Mouse (Mus musculus): ENCODE measurements around the gene Scn5a. TPM values are rescaled to one million over a fixed set of nuclear protein-coding genes. Genes with fewer than 3 reads are reported as not detected.

Gene Scn5a
- polyA plus RNA-seq, 1 experiment from 2014 or later = 0.34 TPM

DNA sequence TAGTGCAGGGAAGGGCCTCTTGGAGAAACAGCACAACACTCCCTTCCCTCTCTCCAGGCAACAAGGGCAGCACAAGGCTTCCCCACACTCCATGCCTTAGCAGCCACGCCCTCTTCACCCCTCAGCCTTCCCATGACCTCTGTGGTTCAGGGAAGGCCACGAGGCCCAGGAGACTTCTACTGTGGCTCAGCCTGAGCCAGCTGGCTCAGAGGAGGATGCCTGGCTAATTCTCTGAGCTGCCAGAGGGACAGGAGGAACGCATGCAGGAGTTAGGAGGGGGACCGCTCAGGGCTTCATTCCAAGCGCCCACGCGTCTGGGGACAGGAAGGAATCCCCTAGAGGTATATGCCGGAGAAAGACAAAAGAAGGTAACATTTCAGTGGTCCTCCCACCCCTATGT is 17.1 kb downstream of the Scn5a start:
- WGBS = 70% methylated on average over 8 of the region's 8 CpGs
- H3K4me1 ChIP-seq (replicated peaks; ENCODE audit: control insufficient read depth, insufficient read depth, low read length) = no peaks in the 10 kb centered on the region
- no peak overlapping the region for H3K4me3 ChIP-seq (ENCODE audit: low read depth, low read length)
- no peak for ATAC-seq
- no peaks in the 10 kb centered on the region for H3K27me3 ChIP-seq (replicated peaks; ENCODE audit: control insufficient read depth, insufficient read depth, low read length)
- no peak overlapping the region for H3K27ac ChIP-seq (ENCODE audit: low read depth, low read length)
- no peak overlapping the region for H3K9ac ChIP-seq (ENCODE audit: low read depth, low read length)
- no peaks in the 10 kb centered on the region for H3K9me3 ChIP-seq (ENCODE audit: control insufficient read depth)
- TF ChIP-seq CTCF (IDR thresholded peaks at IDR 0.05; ENCODE audit: low read depth) = no peak
- no peak overlapping the region for H3K4me2 ChIP-seq (replicated peaks; ENCODE audit: low read depth)
- H3K36me3 ChIP-seq (ENCODE audit: control insufficient read depth, insufficient read depth) = no peaks in the 10 kb centered on the region

DNA sequence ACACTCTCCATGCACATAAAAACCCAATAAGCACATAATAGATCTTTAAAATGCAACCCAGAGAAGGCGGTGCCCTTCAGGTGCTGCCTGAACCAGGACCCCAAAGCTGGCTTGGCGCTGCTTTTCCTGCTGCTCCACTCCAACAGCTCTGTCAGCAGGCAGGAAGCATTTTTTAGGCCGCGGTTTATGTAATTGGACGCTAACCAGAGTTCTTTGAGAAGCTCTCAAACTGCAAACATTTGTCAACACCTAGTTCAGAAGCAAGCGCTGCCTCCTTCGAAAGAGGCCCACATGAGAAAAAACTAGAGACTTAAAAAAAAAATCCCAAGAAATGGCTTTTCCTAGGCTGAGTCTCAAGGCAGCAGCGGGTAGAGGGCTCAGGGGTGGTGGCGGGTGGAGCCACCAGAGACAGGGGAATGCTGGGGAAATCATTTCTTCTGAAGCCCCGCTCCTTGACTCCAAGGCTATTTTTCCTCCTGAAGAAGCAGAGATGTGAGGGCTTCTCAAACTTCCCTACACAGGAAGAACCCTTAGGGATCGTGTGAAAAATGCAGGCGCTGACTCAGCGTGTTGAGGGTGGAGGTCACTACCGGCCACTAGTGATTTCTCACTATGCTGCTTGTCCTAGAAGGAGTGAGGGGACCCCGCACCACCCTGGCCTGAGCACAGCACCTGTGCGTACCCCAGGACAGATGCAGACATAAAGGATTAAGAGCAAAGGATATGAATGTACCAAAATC is 19.1 kb downstream of the Scn5a start:
- Histone ChIP-seq H3K4me3 (ENCODE audit: low read depth, low read length) (no peak overlapping the region), H3K9me3 (ENCODE audit: control insufficient read depth) (no peaks in the 10 kb centered on the region), H3K27me3 (replicated peaks; ENCODE audit: control insufficient read depth, insufficient read depth, low read length) (no peaks in the 10 kb centered on the region), H3K9ac (ENCODE audit: low read depth, low read length) (no peak overlapping the region), H3K27ac (ENCODE audit: low read depth, low read length) (no peak overlapping the region), H3K36me3 (ENCODE audit: control insufficient read depth, insufficient read depth) (no peaks in the 10 kb centered on the region), H3K4me2 (replicated peaks; ENCODE audit: low read depth) (no peak overlapping the region), H3K4me1 (replicated peaks; ENCODE audit: control insufficient read depth, insufficient read depth, low read length) (no peaks in the 10 kb centered on the region)
- no peak for TF ChIP-seq CTCF (IDR thresholded peaks at IDR 0.05; ENCODE audit: low read depth)
- no peak for ATAC-seq
- 64% methylated on average over 16 of the region's 16 CpGs for WGBS

DNA sequence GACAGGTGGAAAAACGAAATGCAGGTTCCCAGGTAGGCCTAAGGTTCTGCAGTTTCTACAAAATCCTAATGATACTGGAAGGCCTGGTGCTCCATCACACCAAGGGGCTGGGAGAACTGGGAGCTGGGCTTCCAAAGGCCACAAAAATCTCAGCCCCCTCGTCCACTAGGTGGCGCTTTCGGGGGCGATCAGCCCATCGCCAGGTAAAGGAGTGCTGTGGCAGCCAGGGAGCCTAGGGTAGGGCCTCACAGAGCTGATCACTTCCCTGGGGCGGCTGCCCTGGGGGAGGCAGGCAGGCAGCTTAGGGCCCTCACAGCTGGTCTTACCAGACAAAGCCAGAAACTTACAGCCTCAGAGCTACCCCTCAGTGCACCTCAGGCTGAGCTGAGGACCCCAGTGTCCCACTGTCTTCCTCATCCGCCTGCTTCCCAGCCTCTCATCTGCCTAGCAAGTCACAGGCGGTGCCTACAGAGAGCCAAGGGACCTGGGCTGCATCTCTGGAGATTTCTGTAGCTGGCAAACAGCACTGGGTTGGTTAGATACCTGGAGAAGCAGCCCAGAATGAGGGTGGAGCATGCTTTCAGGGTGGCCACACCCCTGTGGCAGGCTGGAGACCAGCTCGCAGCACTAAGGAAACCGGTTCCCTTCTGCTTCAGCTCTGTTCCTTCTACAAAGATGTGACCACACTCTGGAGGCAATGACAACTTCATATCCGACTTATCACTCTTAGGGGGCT is 20.5 kb downstream of the Scn5a start:
- 25% methylated on average over 12 of the region's 12 CpGs for WGBS
- no peak for ATAC-seq
- Histone ChIP-seq H3K27ac (ENCODE audit: low read depth, low read length) (no peak overlapping the region), H3K9ac (ENCODE audit: low read depth, low read length) (no peak overlapping the region), H3K4me1 (replicated peaks; ENCODE audit: control insufficient read depth, insufficient read depth, low read length) (no peaks in the 10 kb centered on the region), H3K9me3 (ENCODE audit: control insufficient read depth) (no peaks in the 10 kb centered on the region), H3K36me3 (ENCODE audit: control insufficient read depth, insufficient read depth) (no peaks in the 10 kb centered on the region), H3K4me3 (ENCODE audit: low read depth, low read length) (no peak overlapping the region), H3K27me3 (replicated peaks; ENCODE audit: control insufficient read depth, insufficient read depth, low read length) (no peaks in the 10 kb centered on the region), H3K4me2 (replicated peaks; ENCODE audit: low read depth) (no peak overlapping the region)
- TF ChIP-seq CTCF (IDR thresholded peaks at IDR 0.05; ENCODE audit: low read depth) = peak; percentile 80

DNA sequence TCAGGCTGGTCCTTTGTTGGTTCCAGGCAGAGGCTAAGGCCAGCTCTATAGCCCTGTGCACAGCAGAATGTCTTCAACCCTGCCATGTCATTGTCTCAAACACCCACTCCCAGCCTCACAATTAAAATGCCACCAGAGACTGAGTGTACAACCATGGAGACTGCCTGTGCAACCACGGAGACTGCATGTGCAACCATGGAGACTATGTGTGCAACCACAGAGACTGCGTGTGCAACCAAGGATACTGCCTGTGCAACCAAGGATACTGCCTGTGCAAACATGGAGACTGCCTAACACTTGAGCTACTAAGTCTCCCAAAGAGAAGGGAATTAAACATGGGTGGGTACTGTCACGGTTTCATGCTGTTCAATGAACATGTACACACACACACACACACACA is 22.8 kb downstream of the Scn5a start:
- H3K27me3 ChIP-seq (replicated peaks; ENCODE audit: control insufficient read depth, insufficient read depth, low read length) = no peaks in the 10 kb centered on the region
- H3K9me3 ChIP-seq (ENCODE audit: control insufficient read depth) = no peaks in the 10 kb centered on the region
- 89% methylated on average over 3 of the region's 3 CpGs for WGBS
- TF ChIP-seq CTCF (IDR thresholded peaks at IDR 0.05; ENCODE audit: low read depth) = no peak
- H3K27ac ChIP-seq (ENCODE audit: low read depth, low read length) = no peak overlapping the region
- H3K4me2 ChIP-seq (replicated peaks; ENCODE audit: low read depth) = no peak overlapping the region
- H3K4me3 ChIP-seq (ENCODE audit: low read depth, low read length) = no peak overlapping the region
- no peaks in the 10 kb centered on the region for H3K36me3 ChIP-seq (ENCODE audit: control insufficient read depth, insufficient read depth)
- ATAC-seq = no peak
- H3K4me1 ChIP-seq (replicated peaks; ENCODE audit: control insufficient read depth, insufficient read depth, low read length) = no peaks in the 10 kb centered on the region
- no peak overlapping the region for H3K9ac ChIP-seq (ENCODE audit: low read depth, low read length)

DNA sequence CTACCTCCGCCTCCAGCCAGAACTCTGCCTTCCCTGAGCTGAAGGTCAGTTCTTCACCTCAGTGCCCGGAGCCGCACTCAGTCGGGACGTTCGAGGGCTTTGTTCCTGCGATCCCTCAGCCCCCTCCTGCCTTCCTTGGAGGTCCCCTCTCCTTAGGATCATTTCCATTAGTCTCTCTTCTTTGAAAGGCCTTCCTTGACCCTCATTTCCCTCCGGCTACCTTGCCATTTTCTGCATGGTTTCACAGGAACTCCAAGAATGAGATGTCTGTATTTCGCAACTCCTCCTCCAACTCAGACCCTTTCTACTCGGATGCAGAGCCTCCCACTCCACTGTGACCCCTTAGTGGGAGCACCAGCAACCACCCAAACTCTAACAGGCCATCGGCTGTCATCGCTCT is 31.3 kb downstream of the Scn5a start:
- H3K4me3 ChIP-seq (ENCODE audit: low read depth, low read length) = no peak overlapping the region
- no peaks in the 10 kb centered on the region for H3K36me3 ChIP-seq (ENCODE audit: control insufficient read depth, insufficient read depth)
- H3K27me3 ChIP-seq (replicated peaks; ENCODE audit: control insufficient read depth, insufficient read depth, low read length) = no peaks in the 10 kb centered on the region
- H3K4me1 ChIP-seq (replicated peaks; ENCODE audit: control insufficient read depth, insufficient read depth, low read length) = no peaks in the 10 kb centered on the region
- ATAC-seq = no peak
- WGBS = 77% methylated on average over 12 of the region's 12 CpGs
- H3K27ac ChIP-seq (ENCODE audit: low read depth, low read length) = no peak overlapping the region
- H3K9ac ChIP-seq (ENCODE audit: low read depth, low read length) = no peak overlapping the region
- H3K9me3 ChIP-seq (ENCODE audit: control insufficient read depth) = no peaks in the 10 kb centered on the region
- H3K4me2 ChIP-seq (replicated peaks; ENCODE audit: low read depth) = no peak overlapping the region
- TF ChIP-seq CTCF (IDR thresholded peaks at IDR 0.05; ENCODE audit: low read depth) = no peak

DNA sequence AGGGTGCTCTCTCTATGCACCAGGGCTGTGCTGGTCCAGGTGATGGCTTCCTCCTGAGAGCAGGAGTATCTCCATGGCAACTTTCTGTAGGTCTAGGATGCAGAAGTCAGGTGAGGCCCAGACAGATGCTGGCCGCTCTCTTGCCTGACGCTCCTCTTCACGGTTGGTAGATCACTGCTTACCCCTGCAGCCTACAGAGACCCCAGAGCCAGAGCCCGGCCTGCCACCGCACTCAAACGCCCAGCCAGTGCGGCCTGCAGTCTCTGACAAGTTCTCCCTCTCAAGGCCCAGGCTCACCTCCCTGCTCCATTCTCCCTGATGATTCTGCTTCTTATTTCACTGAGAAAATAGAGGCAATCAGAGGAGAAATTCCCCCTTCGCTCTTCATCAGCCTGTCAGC is 31.7 kb downstream of the Scn5a start:
- Histone ChIP-seq H3K4me1 (replicated peaks; ENCODE audit: control insufficient read depth, insufficient read depth, low read length) (no peaks in the 10 kb centered on the region), H3K9me3 (ENCODE audit: control insufficient read depth) (no peaks in the 10 kb centered on the region), H3K27me3 (replicated peaks; ENCODE audit: control insufficient read depth, insufficient read depth, low read length) (no peaks in the 10 kb centered on the region), H3K9ac (ENCODE audit: low read depth, low read length) (no peak overlapping the region), H3K27ac (ENCODE audit: low read depth, low read length) (no peak overlapping the region), H3K36me3 (ENCODE audit: control insufficient read depth, insufficient read depth) (no peaks in the 10 kb centered on the region), H3K4me2 (replicated peaks; ENCODE audit: low read depth) (no peak overlapping the region), H3K4me3 (ENCODE audit: low read depth, low read length) (no peak overlapping the region)
- no peak for ATAC-seq
- WGBS = 80% methylated on average over 8 of the region's 8 CpGs
- no peak for TF ChIP-seq CTCF (IDR thresholded peaks at IDR 0.05; ENCODE audit: low read depth)

All from intestine, postnatal 0 days (tissue).